Mouse (Mus musculus) urinary bladder, postnatal 10 days (tissue): ENCODE results near the gene Tgm6.

Source experiments
- DNase-seq: peaks from one replicate; pipeline ENCODE4 v3.0.0; 2022; ENCODE audit warnings: low spot score

Tgm6 gene

DNA sequence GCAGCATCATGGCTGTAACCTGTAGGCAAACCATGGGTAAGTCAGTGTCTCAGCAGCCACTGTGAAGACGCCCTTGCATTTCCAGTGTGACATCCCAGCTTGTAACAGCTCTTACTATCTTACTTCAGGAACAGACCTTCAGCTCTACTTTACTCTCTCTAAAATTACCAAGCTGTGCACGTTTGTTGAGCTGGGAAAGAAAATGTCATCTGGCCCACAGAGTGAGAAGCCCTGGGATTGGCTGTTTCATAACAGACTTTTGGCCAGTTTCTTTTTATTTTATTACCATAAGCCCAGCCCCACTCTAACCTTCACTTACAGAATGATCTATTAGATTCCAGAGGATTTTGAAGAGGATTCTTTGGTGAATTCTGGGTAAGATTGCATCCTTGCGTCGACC is at the start of gene Tgm6:
Gene Tgm6, plus strand, starts transcription at position 301 of the 400 bp plus-strand sequence.
- no peak for DNase-seq

- no peak for DNase-seq
Measured at GRCm38 (mm10) chr2:130068228-130068627, 44.0 kb upstream of the Tgm6 start.

DNA sequence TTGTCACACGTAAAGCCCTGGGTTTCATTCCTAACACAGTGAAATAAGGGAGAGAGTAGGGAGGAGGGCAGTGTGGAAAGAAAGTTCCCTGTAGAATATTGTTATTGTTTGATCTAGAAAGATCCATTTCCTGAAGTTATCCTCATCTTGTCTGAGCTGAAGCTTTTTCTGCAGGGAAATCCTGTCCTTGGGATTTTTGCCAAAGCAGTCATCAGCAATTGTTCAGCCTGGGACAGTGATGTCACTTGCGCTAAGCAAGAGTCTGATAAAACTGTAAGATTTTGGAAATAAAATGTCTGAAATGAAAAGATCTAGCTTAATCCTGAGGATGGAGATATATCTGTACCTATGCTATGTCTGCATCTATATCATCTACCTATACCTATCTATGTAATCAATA is 41.8 kb upstream of the Tgm6 start:
- DNase-seq, result no peak

GRCm38 (mm10) chr2:130112804-130113203 is 588 bp downstream of the Tgm6 start:
- no peak for DNase-seq

DNA sequence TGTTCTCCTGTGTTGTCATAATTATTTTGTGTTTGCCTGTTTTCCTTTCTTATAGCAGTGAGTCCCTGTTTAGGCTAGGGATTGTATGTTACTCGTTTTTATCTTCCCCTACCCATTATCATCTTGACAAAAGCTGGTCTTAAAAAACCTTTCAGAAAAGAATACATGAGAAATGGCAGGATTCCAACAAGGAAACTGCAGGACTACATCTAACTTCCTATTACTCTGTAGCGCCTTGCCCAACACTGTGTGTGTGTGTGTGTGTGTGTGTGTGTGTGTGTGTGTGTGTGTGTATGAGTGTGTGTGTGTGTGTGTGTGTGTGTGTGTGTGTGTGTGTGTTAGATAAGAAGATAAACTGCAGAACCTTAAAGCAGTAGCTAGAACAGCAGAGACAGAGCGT is 1.2 kb downstream of the Tgm6 start:
- DNase-seq, result no peak

DNA sequence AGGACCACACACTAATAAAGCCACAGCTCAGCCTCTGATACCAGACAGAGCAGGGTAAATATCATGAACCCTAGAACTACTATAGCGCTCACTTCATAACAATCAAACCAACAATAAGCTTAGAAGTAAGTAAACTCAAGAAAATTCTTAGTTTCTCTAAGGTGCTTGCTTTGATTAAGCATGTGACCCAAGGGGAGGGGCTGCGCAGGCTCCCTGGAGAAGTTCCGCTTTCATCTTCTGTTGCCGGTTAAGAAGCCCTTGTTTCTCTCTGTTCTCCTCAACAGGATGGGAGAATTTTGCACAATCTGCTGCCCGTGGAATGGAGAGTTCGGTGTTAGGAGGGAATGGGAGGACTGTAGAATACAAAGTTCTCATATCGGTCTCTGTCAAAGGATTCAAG is 6.4 kb downstream of the Tgm6 start:
- DNase-seq, result no peak

- DNase-seq, result no peak
Measured at GRCm38 (mm10) chr2:130125279-130126059, 13.3 kb downstream of the Tgm6 start.

DNA sequence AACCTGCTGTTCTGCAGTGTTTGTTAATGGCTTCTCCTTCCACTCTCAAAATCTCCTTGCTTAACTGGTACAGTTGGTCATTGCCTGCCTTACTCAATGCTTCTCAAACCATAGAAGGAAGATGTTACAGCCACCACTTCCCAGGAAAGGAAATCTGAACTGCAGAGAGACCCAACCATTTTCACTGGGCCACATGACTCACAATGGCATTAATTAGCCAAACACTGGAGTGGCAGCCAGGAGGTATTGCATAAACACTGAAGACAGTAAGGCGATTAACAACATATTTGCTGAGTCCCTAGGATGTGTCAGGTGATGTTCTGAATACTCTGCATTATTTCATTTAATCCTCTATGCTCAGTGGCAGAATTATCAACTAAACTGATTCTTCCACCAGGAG is 13.9 kb downstream of the Tgm6 start:
- no peak for DNase-seq

GRCm38 (mm10) chr2:130129687-130130086 is 17.5 kb downstream of the Tgm6 start:
- DNase-seq, result no peak

GRCm38 (mm10) chr2:130143011-130143410 is 30.8 kb downstream of the Tgm6 start:
- no peak for DNase-seq

GRCm38 (mm10) chr2:130144703-130145324 is 32.6 kb downstream of the Tgm6 start:
- DNase-seq, result no peak

DNA sequence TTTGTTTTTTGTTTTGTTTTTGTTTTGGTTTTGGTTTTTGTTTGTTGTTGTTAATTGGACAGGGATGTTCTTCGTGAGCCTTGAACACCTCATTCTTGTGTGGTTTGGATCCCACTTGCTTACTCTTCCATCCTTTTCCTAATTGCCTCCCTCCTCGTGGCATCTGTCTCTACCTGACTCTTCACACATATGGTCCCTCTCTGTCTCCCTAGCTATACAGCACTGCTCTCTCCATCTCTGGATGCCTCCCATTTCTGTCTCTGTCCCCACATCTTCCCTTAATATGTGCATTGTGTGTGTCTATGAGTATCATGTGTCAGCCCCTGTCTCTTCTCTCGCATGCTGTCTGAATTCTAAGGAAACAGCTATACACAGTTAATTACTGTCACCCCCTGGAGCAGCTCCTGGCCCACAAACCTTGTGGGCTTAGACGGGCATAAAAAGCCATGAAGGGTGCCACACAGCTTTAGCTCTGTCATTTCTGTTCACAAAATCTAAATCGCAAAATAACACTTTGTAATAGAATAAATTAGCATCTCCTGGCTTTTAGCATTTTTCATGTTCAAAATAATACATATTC is 34.0 kb downstream of the Tgm6 start:
- DNase-seq, result no peak

- DNase-seq, result no peak
Measured at GRCm38 (mm10) chr2:130155171-130155570, 43.0 kb downstream of the Tgm6 start.

GRCm38 (mm10) chr2:130155851-130156250 is 43.6 kb downstream of the Tgm6 start:
- no peak for DNase-seq

- DNase-seq, result no peak
Measured at GRCm38 (mm10) chr2:130157231-130158087, 45.2 kb downstream of the Tgm6 start.

- DNase-seq, result no peak
Measured at GRCm38 (mm10) chr2:130158088-130158437, 45.8 kb downstream of the Tgm6 start.

DNA sequence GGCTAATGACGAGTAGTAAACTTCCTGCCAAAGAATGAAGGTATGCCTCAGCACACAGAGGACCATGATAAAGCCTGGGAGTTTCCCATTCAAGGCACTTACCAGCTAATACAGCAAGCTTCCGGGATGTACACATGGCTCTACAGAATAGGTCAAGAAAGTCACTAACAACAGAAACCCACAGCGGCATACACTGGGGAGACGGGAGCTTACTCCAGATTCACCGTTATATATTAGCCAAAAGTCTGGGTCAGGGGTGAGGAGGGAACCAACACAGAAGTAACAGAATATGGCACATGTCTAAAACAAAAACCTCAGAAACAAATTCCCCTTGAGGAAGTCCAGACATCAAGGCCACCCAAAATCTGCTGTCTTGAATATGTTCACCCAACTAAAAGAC is 50.5 kb downstream of the Tgm6 start:
- no peak for DNase-seq

DNA sequence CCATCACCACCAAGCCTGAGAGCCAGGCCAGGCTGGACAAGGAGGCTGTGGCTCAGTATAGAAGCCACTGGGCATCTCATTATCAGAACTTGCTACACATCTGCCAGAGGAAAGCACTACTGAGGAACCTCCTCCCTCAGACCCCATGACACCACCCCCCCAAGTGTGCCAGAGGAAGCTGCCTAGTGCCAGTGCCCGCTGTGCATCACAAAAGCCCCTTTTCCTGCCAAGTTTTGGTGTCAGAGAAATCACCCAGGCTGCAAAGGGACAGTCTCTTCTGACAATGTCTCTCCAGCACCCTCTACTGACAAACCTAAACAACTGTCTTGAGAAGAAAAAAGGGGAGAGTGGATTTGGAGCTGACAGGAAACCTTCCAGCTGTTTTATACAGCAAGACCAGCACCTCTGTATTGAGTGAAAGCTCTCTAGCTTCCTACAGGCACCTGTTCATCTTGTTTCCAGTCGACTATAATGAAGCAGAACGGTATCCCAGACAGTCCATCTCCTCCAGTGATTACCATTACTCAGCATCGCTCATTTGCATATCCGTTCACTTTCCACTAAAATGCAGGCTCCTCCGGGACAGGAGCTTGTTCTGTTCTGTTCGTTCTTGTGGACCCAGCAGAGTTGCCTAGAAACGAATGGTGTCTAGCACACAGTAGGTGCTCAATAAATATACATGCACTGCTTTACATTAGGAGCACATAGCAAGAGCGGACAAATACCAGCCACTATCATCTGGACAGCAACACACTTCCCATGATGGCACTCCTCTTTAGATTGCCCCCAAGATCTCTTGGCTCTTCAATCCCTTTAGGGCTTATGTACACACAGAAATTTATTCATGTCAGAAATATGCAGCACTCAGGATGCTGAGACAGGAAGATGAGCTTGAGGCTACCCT is 54.3 kb downstream of the Tgm6 start:
- no peak for DNase-seq

DNA sequence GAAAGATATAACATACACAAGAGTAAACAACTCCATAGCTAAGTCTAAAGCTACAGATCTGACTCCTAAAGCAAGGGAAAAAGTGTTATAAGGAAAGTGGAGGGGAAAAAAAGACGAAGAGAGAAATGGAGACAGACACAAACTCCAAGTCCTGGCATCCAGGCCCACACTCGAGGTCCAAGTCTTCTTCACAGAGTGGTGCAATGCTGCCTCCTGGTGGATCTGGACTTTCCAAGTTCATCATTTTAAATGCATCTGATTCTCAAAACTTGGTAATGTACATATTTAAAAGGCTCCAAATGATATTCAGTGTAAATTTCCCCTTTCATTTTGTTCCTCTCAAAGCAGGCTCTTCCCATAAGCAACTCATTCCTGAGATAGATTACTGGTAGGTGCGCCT is 55.6 kb downstream of the Tgm6 start:
- no peak for DNase-seq

GRCm38 (mm10) chr2:130171674-130172073 is 59.5 kb downstream of the Tgm6 start:
- DNase-seq, result no peak

GRCm38 (mm10) chr2:130176820-130177219 is 64.6 kb downstream of the Tgm6 start:
- DNase-seq, result no peak

DNA sequence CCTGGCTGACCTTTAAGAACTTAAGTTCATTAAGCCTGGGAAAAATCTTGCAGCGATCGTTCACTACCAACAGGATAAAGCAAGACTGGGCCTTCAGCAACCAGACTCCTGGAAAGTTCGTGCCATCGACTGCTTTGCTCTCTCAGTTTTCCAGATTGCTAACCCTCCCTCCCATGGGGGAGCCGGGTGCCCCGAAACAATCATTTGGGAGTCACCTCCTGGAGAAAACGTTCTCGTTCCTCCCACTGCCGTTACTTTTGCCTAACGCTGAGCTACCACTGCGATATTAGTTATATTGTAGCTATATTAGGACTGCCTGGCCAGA is 66.1 kb downstream of the Tgm6 start:
- DNase-seq, result no peak
